Mouse (Mus musculus) G1E (cell line): Measurements from ENCODE around the gene Paxx.

ENCODE experiments used
- CTCF ChIP-seq: IDR thresholded peaks from 2 replicates; pipeline ENCODE4 v1.5.1; 2012; ENCODE audit warnings: low read depth, low read length, inconsistent platforms, mixed read lengths
- GATA1 ChIP-seq: IDR thresholded peaks from 2 replicates; pipeline ENCODE4 v1.6.1; 2012; ENCODE audit warnings: borderline replicate concordance, low read length, inconsistent platforms, mixed read lengths

- no peak for TF ChIP-seq GATA1
- no peak for TF ChIP-seq CTCF
These were observed 32.6 kb upstream of the Paxx start, which contains the start of gene Lcn12 for GRCm38 (mm10) chr2:25493476-25493961.
